Mouse (Mus musculus): ENCODE measurements around the gene Flnb. TPM values are rescaled to one million over a fixed set of nuclear protein-coding genes. Genes with fewer than 3 reads are reported as not detected.
A peak's percentile ranks its signal among the peaks of the same experiment; 100 is the strongest.

Gene Flnb
- polyA plus RNA-seq, 1 experiment from 2014 or later = 7.2 TPM

- H3K27me3 ChIP-seq (replicated peaks; ENCODE audit: control insufficient read depth, insufficient read depth, low read length) = no peaks in the 10 kb centered on the region
- no peak for TF ChIP-seq CTCF (IDR thresholded peaks at IDR 0.05; ENCODE audit: low read depth)
- ATAC-seq = no peak
- H3K4me3 ChIP-seq (ENCODE audit: low read depth, low read length) = no peak overlapping the region
- H3K4me2 ChIP-seq (replicated peaks; ENCODE audit: low read depth) = no peak overlapping the region
- no peaks in the 10 kb centered on the region for H3K9me3 ChIP-seq (ENCODE audit: control insufficient read depth)
- no peak overlapping the region for H3K9ac ChIP-seq (ENCODE audit: low read depth, low read length)
- H3K36me3 ChIP-seq (ENCODE audit: control insufficient read depth, insufficient read depth) = peaks cover 39% of the 10 kb centered on the region
- WGBS = 86% methylated on average over 12 of the region's 12 CpGs
- no peak overlapping the region for H3K27ac ChIP-seq (ENCODE audit: low read depth, low read length)
- peaks cover 8% of the 10 kb centered on the region; the same call in 1 of the 2 replicates for H3K4me1 ChIP-seq (replicated peaks; ENCODE audit: control insufficient read depth, insufficient read depth, low read length)
Measured at GRCm38 (mm10) chr14:7901484-7902240, 83.9 kb downstream of the Flnb start.

GRCm38 (mm10) chr14:7907058-7907457 lies 89.3 kb downstream of the Flnb start:
- no peak for ATAC-seq
- no peaks in the 10 kb centered on the region for H3K4me1 ChIP-seq (replicated peaks; ENCODE audit: control insufficient read depth, insufficient read depth, low read length)
- WGBS = 91% methylated on average over 11 of the region's 11 CpGs

DNA sequence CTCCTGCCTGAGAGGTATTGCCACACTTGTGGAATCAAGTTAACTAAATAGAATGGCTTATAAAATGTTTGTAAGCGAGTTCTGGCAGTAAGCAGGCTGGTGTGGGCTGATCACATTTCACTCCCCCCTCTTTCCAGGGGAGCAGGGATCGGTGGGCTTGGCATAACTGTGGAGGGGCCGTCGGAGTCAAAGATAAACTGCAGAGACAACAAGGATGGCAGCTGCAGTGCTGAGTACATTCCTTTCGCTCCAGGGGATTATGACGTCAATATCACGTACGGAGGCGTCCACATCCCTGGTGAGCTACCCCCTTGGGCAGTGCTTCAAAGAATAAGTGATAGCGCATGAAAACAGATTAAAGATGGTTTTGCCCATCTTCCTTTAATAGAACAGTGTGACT lies 91.7 kb downstream of the Flnb start:
- Histone ChIP-seq H3K4me1 (replicated peaks; ENCODE audit: control insufficient read depth, insufficient read depth, low read length) (no peaks in the 10 kb centered on the region), H3K4me3 (ENCODE audit: low read depth, low read length) (no peak overlapping the region), H3K27me3 (replicated peaks; ENCODE audit: control insufficient read depth, insufficient read depth, low read length) (no peaks in the 10 kb centered on the region), H3K36me3 (ENCODE audit: control insufficient read depth, insufficient read depth) (peaks cover 75% of the 10 kb centered on the region), H3K27ac (ENCODE audit: low read depth, low read length) (no peak overlapping the region), H3K4me2 (replicated peaks; ENCODE audit: low read depth) (no peak overlapping the region), H3K9me3 (ENCODE audit: control insufficient read depth) (no peaks in the 10 kb centered on the region), H3K9ac (ENCODE audit: low read depth, low read length) (no peak overlapping the region)
- TF ChIP-seq CTCF (IDR thresholded peaks at IDR 0.05; ENCODE audit: low read depth) = no peak
- no peak for ATAC-seq
- 71% methylated on average over 10 of the region's 10 CpGs for WGBS

More at GRCm38 (mm10) chr14:7907058-7907457, 89.3 kb downstream of the Flnb start:
- no peak overlapping the region for H3K4me2 ChIP-seq (replicated peaks; ENCODE audit: low read depth)
- H3K9ac ChIP-seq (ENCODE audit: low read depth, low read length) = no peak overlapping the region
- peaks cover 64% of the 10 kb centered on the region for H3K36me3 ChIP-seq (ENCODE audit: control insufficient read depth, insufficient read depth)
- no peak for TF ChIP-seq CTCF (IDR thresholded peaks at IDR 0.05; ENCODE audit: low read depth)
- H3K4me3 ChIP-seq (ENCODE audit: low read depth, low read length) = no peak overlapping the region
- H3K27ac ChIP-seq (ENCODE audit: low read depth, low read length) = no peak overlapping the region
- H3K27me3 ChIP-seq (replicated peaks; ENCODE audit: control insufficient read depth, insufficient read depth, low read length) = no peaks in the 10 kb centered on the region
- H3K9me3 ChIP-seq (ENCODE audit: control insufficient read depth) = no peaks in the 10 kb centered on the region

- Histone ChIP-seq H3K36me3 (ENCODE audit: control insufficient read depth, insufficient read depth) (peaks cover 79% of the 10 kb centered on the region), H3K27me3 (replicated peaks; ENCODE audit: control insufficient read depth, insufficient read depth, low read length) (no peaks in the 10 kb centered on the region), H3K9ac (ENCODE audit: low read depth, low read length) (no peak overlapping the region), H3K27ac (ENCODE audit: low read depth, low read length) (no peak overlapping the region), H3K4me2 (replicated peaks; ENCODE audit: low read depth) (no peak overlapping the region), H3K4me3 (ENCODE audit: low read depth, low read length) (no peak overlapping the region), H3K9me3 (ENCODE audit: control insufficient read depth) (no peaks in the 10 kb centered on the region), H3K4me1 (replicated peaks; ENCODE audit: control insufficient read depth, insufficient read depth, low read length) (no peaks in the 10 kb centered on the region; the same call in 1 of the 2 replicates)
- ATAC-seq = no peak
- 78% methylated on average over 7 of the region's 7 CpGs for WGBS
- TF ChIP-seq CTCF (IDR thresholded peaks at IDR 0.05; ENCODE audit: low read depth) = no peak
Measured at GRCm38 (mm10) chr14:7913842-7914241, 96.1 kb downstream of the Flnb start.

DNA sequence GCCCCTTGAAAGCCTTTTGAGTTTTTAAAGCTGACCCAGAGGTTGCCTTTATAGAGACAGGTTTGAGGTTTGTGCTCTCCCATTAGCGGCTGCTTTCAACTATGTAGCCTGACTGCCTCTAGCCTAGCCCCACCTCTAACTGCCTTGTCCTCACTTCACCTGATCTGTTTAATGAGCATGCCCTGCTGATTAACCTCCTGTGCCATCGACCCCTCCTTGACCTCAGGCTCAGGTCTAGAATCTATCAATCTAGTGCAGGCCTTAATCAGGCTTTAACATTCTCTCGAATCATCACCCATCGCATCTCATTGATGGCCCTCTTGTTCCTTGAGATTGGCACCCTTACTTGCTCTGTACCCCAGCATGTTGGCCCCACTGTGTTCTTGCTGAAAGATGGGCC lies 96.7 kb downstream of the Flnb start:
- Histone ChIP-seq H3K4me3 (ENCODE audit: low read depth, low read length) (no peak overlapping the region), H3K9ac (ENCODE audit: low read depth, low read length) (no peak overlapping the region), H3K27me3 (replicated peaks; ENCODE audit: control insufficient read depth, insufficient read depth, low read length) (no peaks in the 10 kb centered on the region), H3K36me3 (ENCODE audit: control insufficient read depth, insufficient read depth) (peaks cover 79% of the 10 kb centered on the region), H3K4me1 (replicated peaks; ENCODE audit: control insufficient read depth, insufficient read depth, low read length) (no peaks in the 10 kb centered on the region; the same call in 1 of the 2 replicates), H3K9me3 (ENCODE audit: control insufficient read depth) (no peaks in the 10 kb centered on the region), H3K4me2 (replicated peaks; ENCODE audit: low read depth) (no peak overlapping the region), H3K27ac (ENCODE audit: low read depth, low read length) (no peak overlapping the region)
- TF ChIP-seq CTCF (IDR thresholded peaks at IDR 0.05; ENCODE audit: low read depth) = no peak
- 64% methylated on average over 4 of the region's 4 CpGs for WGBS
- no peak for ATAC-seq

DNA sequence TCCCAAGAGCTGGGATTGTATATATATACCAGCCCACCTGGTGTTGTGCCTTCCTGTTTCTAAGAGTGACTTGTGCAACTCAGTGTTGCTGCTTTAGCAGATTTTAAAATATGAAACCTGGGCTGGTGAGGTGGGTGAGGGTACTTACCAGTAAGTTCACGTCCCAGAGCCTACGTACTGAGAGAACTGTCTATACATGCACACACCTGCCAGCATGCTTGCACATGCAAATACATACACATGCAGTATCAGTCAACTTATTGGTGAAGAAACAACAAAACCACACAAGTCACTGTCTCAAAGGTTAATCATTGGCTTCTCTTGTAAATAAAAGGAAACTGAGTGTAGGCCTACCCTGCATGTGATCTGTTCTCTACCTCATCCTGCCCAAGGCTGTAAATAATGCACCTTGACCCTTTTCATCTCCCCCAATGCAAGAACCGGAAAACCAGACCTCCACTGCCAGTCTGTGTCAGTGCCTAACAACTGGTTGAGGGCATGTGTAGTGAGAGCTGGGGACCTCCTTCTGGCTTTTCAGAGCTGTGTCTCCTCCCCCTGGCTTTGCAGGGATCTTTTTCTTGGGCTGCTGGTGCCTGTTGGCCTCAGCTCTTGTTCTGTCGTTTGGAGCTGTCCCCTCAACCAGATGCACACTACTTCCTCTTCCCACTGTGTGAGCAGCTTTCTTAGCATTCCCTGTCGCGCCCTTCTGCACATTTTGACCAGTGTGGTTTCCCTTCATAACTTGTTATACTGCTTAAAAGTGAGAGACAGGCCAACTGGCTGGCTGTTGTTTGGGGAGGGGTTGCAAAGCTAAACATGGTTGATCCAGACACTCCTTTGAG lies 100.6 kb downstream of the Flnb start:
- no peak overlapping the region for H3K4me3 ChIP-seq (ENCODE audit: low read depth, low read length)
- no peak overlapping the region for H3K9ac ChIP-seq (ENCODE audit: low read depth, low read length)
- no peaks in the 10 kb centered on the region; the same call in 1 of the 2 replicates for H3K4me1 ChIP-seq (replicated peaks; ENCODE audit: control insufficient read depth, insufficient read depth, low read length)
- peak overlapping the region; percentile 50 for H3K27ac ChIP-seq (ENCODE audit: low read depth, low read length)
- H3K9me3 ChIP-seq (ENCODE audit: control insufficient read depth) = no peaks in the 10 kb centered on the region
- H3K36me3 ChIP-seq (ENCODE audit: control insufficient read depth, insufficient read depth) = peaks cover 86% of the 10 kb centered on the region
- peak; percentile 68 for ATAC-seq
- no peak overlapping the region for H3K4me2 ChIP-seq (replicated peaks; ENCODE audit: low read depth)
- H3K27me3 ChIP-seq (replicated peaks; ENCODE audit: control insufficient read depth, insufficient read depth, low read length) = no peaks in the 10 kb centered on the region
- TF ChIP-seq CTCF (IDR thresholded peaks at IDR 0.05; ENCODE audit: low read depth) = no peak
- WGBS = 56% methylated on average over 6 of the region's 6 CpGs

Data from intestine, postnatal 0 days (tissue).